Mouse (Mus musculus): ENCODE data around the gene Acp7. TPM values are rescaled to one million over a fixed set of nuclear protein-coding genes. Genes with fewer than 3 reads are reported as not detected.

Gene Acp7
- not detected in 2 replicates for polyA plus RNA-seq (2012; ENCODE audit: low replicate concordance)

GRCm38 (mm10) chr7:28631073-28631472 is at the start of gene Acp7:
Acp7 (minus strand) TSS chr7:28631332.

GRCm38 (mm10) chr7:28597642-28598446 is 33.3 kb downstream of the Acp7 start, which contains the start of the genes Samd4b and Pak4:
Samd4b (minus strand) TSS chr7:28598144.
Pak4 (minus strand) TSS chr7:28598185.

Other genes with a start within 250 kb of the Acp7 start
- gene Med29, start 238.6 kb downstream of the Acp7 start, polyA plus RNA-seq (2012; ENCODE audit: low replicate concordance): 8.5 and 10.2 TPM in 2 replicates
- gene Paf1, start 238.4 kb downstream of the Acp7 start, polyA plus RNA-seq (2012; ENCODE audit: low replicate concordance): 122 and 137 TPM in 2 replicates
- gene Gmfg, start 193.9 kb downstream of the Acp7 start, polyA plus RNA-seq (2012; ENCODE audit: low replicate concordance): 16.0 and 30.0 TPM in 2 replicates
- gene Lrfn1, start 179.4 kb downstream of the Acp7 start, polyA plus RNA-seq (2012; ENCODE audit: low replicate concordance): 3.2 and 10.3 TPM in 2 replicates
- gene Ifnl2, start 120.9 kb downstream of the Acp7 start, polyA plus RNA-seq (2012; ENCODE audit: low replicate concordance): not detected in 2 replicates
- gene Ifnl3, start 108.5 kb downstream of the Acp7 start, polyA plus RNA-seq (2012; ENCODE audit: low replicate concordance): not detected in 2 replicates
- 1.4 TPM in 1 of 2 replicates, not detected in the other for gene Sycn, start 90.4 kb downstream of the Acp7 start, polyA plus RNA-seq (2012; ENCODE audit: low replicate concordance)
- gene Nccrp1, start 84.1 kb downstream of the Acp7 start, polyA plus RNA-seq (2012; ENCODE audit: low replicate concordance): 1.1 and 2.7 TPM in 2 replicates
- 102 and 209 TPM in 2 replicates for gene Samd4b, start 33.2 kb downstream of the Acp7 start, polyA plus RNA-seq (2012; ENCODE audit: low replicate concordance)
- 31.7 and 62.2 TPM in 2 replicates for gene Pak4, start 33.1 kb downstream of the Acp7 start, polyA plus RNA-seq (2012; ENCODE audit: low replicate concordance)
- gene Fbxo27, start 61.5 kb upstream of the Acp7 start, polyA plus RNA-seq (2012; ENCODE audit: low replicate concordance): 1.7 and 3.7 TPM in 2 replicates
- gene Fbxo17, start 85.5 kb upstream of the Acp7 start, polyA plus RNA-seq (2012; ENCODE audit: low replicate concordance): 5.3 and 10.8 TPM in 2 replicates
- gene Mrps12, start 110.5 kb upstream of the Acp7 start, polyA plus RNA-seq (2012; ENCODE audit: low replicate concordance): 101 and 240 TPM in 2 replicates
- gene Sars2, start 110.7 kb upstream of the Acp7 start, polyA plus RNA-seq (2012; ENCODE audit: low replicate concordance): 31.9 and 34.0 TPM in 2 replicates
- not detected in 2 replicates for gene Ccer2, start 124.8 kb upstream of the Acp7 start, polyA plus RNA-seq (2012; ENCODE audit: low replicate concordance)
- 147 and 155 TPM in 2 replicates for gene Sirt2, start 135.4 kb upstream of the Acp7 start, polyA plus RNA-seq (2012; ENCODE audit: low replicate concordance)
- 141 and 276 TPM in 2 replicates for gene Nfkbib, start 136.2 kb upstream of the Acp7 start, polyA plus RNA-seq (2012; ENCODE audit: low replicate concordance)
- 181 and 415 TPM in 2 replicates for gene Rinl, start 157.6 kb upstream of the Acp7 start, polyA plus RNA-seq (2012; ENCODE audit: low replicate concordance)
- 330 and 575 TPM in 2 replicates for gene Hnrnpl, start 177.2 kb upstream of the Acp7 start, polyA plus RNA-seq (2012; ENCODE audit: low replicate concordance)
- gene Ech1, start 193.9 kb upstream of the Acp7 start, polyA plus RNA-seq (2012; ENCODE audit: low replicate concordance): 11.3 and 45.0 TPM in 2 replicates
- gene Lgals4, start 202.5 kb upstream of the Acp7 start, polyA plus RNA-seq (2012; ENCODE audit: low replicate concordance): 3.5 and 5.1 TPM in 2 replicates
- gene Lgals7, start 232.5 kb upstream of the Acp7 start, polyA plus RNA-seq (2012; ENCODE audit: low replicate concordance): 0.22 and 0.39 TPM in 2 replicates